Mouse (Mus musculus): Measurements from ENCODE around the gene Phf1. TPM values are rescaled to one million over a fixed set of nuclear protein-coding genes. Genes with fewer than 3 reads are reported as not detected.
"Not testable (repeated sequence)": the region's sequence is repeated elsewhere in the genome, so short reads cannot be mapped to it uniquely, and the experiment has no call there.

Gene Phf1
- polyA plus RNA-seq, 1 experiment from 2014 or later, result 8.2 TPM

DNA sequence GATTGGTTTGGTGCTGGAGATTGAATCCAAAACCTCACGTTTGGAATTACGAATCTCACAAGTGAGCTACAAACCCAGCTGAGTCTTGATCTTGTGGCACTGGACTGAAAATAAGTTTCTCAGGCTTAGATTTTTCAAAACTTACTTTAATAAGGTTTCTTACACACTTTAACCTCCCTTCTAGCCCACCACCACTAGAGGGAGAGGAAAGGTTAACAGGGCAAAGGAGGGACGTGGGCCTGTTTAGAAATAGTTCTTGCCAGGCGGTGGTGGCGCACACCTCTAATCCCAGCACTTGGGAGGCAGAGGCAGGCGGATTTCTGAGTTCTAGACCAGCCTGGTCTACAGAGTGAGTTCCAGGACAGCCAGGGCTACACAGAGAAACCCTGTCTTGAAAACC lies 44.5 kb downstream of the Phf1 start:
- 93% methylated on average over 6 of the region's 6 CpGs for WGBS
- not testable (repeated sequence) for H3K27me3 ChIP-seq (ENCODE audit: insufficient read depth, poor library complexity, severe bottlenecking); H3K4me3 ChIP-seq; H3K27ac ChIP-seq; H3K9me3 ChIP-seq; DNase-seq (ENCODE audit: low spot score)
- peaks cover 70% of the 10 kb centered on the region for H3K36me3 ChIP-seq
- H3K4me1 ChIP-seq (replicated peaks), result peaks cover 36% of the 10 kb centered on the region

DNA sequence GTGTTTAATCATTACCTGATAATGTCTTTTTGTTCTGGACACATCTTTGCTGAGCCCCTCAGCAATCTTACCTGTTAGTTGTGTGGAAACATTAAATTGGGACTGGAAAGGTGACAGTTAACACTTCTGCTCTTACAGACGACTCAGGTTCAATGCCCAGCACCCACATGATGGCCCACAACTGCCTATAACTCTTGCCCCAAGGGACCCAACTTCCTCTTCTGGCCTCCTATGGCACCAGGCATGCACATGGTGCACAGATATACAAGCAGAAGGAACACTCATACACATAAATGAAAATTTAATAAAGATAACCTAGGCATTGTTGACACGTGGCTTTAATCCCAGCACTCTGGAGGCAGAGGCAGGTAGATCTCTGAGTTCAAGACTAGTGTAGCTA lies 46.6 kb downstream of the Phf1 start:
- Histone ChIP-seq H3K36me3 (peaks cover 67% of the 10 kb centered on the region), H3K4me1 (replicated peaks) (peaks cover 18% of the 10 kb centered on the region), H3K4me3 (no peak overlapping the region), H3K9me3 (no peaks in the 10 kb centered on the region), H3K27me3 (ENCODE audit: insufficient read depth, poor library complexity, severe bottlenecking) (no peaks in the 10 kb centered on the region), H3K27ac (no peak overlapping the region)
- DNase-seq (ENCODE audit: low spot score), result no peak
- 80% methylated on average over 2 of the region's 2 CpGs for WGBS

DNA sequence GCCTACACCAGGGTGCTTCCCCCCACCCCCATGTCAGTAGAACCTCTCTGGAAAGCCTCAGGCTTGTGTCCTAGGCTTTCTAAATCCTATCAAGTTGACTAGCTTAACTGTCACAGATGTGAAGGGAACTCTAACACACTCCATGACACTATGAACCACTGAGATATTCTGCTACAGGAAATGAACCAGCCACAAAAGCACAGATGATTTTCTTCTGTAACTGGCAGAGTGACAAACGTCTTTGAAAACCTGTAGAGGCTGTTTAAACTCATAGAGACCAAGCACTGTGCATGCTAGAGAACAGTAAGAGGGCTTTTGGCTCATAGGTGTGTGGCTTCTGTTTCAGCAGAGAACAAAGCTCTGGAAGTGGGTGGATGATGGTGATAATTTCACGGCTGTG lies 48.2 kb downstream of the Phf1 start:
- Histone ChIP-seq H3K9me3 (no peaks in the 10 kb centered on the region), H3K27ac (no peak overlapping the region), H3K27me3 (ENCODE audit: insufficient read depth, poor library complexity, severe bottlenecking) (no peaks in the 10 kb centered on the region), H3K4me3 (no peak overlapping the region), H3K36me3 (peaks cover 51% of the 10 kb centered on the region), H3K4me1 (replicated peaks) (peaks cover 3% of the 10 kb centered on the region; the same call in 1 of the 2 replicates)
- 80% methylated on average over 2 of the region's 2 CpGs for WGBS
- DNase-seq (ENCODE audit: low spot score), result no peak

- Histone ChIP-seq H3K27ac (no peak overlapping the region), H3K4me1 (replicated peaks) (no peaks in the 10 kb centered on the region), H3K4me3 (no peak overlapping the region), H3K36me3 (peaks cover 27% of the 10 kb centered on the region), H3K9me3 (no peaks in the 10 kb centered on the region), H3K27me3 (ENCODE audit: insufficient read depth, poor library complexity, severe bottlenecking) (no peaks in the 10 kb centered on the region)
- no peak for DNase-seq (ENCODE audit: low spot score)
- WGBS, result 95% methylated on average over 4 of the region's 4 CpGs
Measured at GRCm38 (mm10) chr17:26983382-26983781, 50.5 kb downstream of the Phf1 start.

- H3K4me1 ChIP-seq (replicated peaks), result no peaks in the 10 kb centered on the region
- no peaks in the 10 kb centered on the region for H3K27me3 ChIP-seq (ENCODE audit: insufficient read depth, poor library complexity, severe bottlenecking)
- no peak for DNase-seq (ENCODE audit: low spot score)
- no peak overlapping the region for H3K4me3 ChIP-seq
- 84% methylated on average over 10 of the region's 10 CpGs for whole genome bisulfite sequencing
- H3K36me3 ChIP-seq, result peaks cover 6% of the 10 kb centered on the region
- H3K9me3 ChIP-seq, result no peaks in the 10 kb centered on the region
- H3K27ac ChIP-seq, result no peak overlapping the region
Measured at GRCm38 (mm10) chr17:26985503-26986179, 52.8 kb downstream of the Phf1 start.

Other genes starting within 250 kb of the Phf1 start
- gene Crebrf, start 217.4 kb upstream of the Phf1 start, polyA plus RNA-seq (2016; fragmentation: Nextera tagmentation; extraction: Ambion mirVana), result 3.4 and 4.6 TPM in 2 replicates
- gene Bnip1, start 152.0 kb upstream of the Phf1 start, polyA plus RNA-seq (2016; fragmentation: Nextera tagmentation; extraction: Ambion mirVana), result 48.4 and 54.3 TPM in 2 replicates
- gene Nkx2-5, start 88.0 kb upstream of the Phf1 start, polyA plus RNA-seq (2016; fragmentation: Nextera tagmentation; extraction: Ambion mirVana), result 0.21 TPM in 1 of 2 replicates, not detected in the other
- gene Kifc5b, start 16.0 kb upstream of the Phf1 start, polyA plus RNA-seq (2016; fragmentation: Nextera tagmentation; extraction: Ambion mirVana), result 9.2 and 12.0 TPM in 2 replicates
- 186 and 189 TPM in 2 replicates for gene Cuta, start 6.5 kb downstream of the Phf1 start, polyA plus RNA-seq (2016; fragmentation: Nextera tagmentation; extraction: Ambion mirVana)
- gene Syngap1, start 8.2 kb downstream of the Phf1 start, polyA plus RNA-seq (2016; fragmentation: Nextera tagmentation; extraction: Ambion mirVana), result 2.0 TPM in 2 replicates
- 16.5 and 19.9 TPM in 2 replicates for gene Zbtb9, start 40.1 kb downstream of the Phf1 start, polyA plus RNA-seq (2016; fragmentation: Nextera tagmentation; extraction: Ambion mirVana)
- 2.9 and 6.6 TPM in 2 replicates for gene Bak1, start 96.0 kb downstream of the Phf1 start, polyA plus RNA-seq (2016; fragmentation: Nextera tagmentation; extraction: Ambion mirVana)
- gene Itpr3, start 124.3 kb downstream of the Phf1 start, polyA plus RNA-seq (2016; fragmentation: Nextera tagmentation; extraction: Ambion mirVana), result 1.8 and 2.0 TPM in 2 replicates
- gene Uqcc2, start 200.9 kb downstream of the Phf1 start, polyA plus RNA-seq (2016; fragmentation: Nextera tagmentation; extraction: Ambion mirVana), result 395 and 442 TPM in 2 replicates
- 0.06 and 0.31 TPM in 2 replicates for gene Ip6k3, start 234.7 kb downstream of the Phf1 start, polyA plus RNA-seq (2016; fragmentation: Nextera tagmentation; extraction: Ambion mirVana)

All from hindbrain, embryonic 10.5 days (tissue).